Mouse (Mus musculus): ENCODE measurements around the gene Shank2.
A peak's percentile ranks its signal among the peaks of the same experiment; 100 is the strongest.

The Shank2 gene

GRCm38 (mm10) chr7:144030796-144031195, 29.1 kb downstream of the Shank2 start:
- DNase-seq (ENCODE audit: low spot score), result no peak

- no peak for DNase-seq (ENCODE audit: low spot score)
Measured at GRCm38 (mm10) chr7:144031611-144032010, 29.9 kb downstream of the Shank2 start.

GRCm38 (mm10) chr7:144037541-144037940, 35.8 kb downstream of the Shank2 start:
- DNase-seq (ENCODE audit: low spot score), result no peak

GRCm38 (mm10) chr7:144037966-144038669, 36.4 kb downstream of the Shank2 start:
- no peak for DNase-seq (ENCODE audit: low spot score)

GRCm38 (mm10) chr7:144038741-144039140, 37.0 kb downstream of the Shank2 start:
- DNase-seq (ENCODE audit: low spot score), result no peak

- no peak for DNase-seq (ENCODE audit: low spot score)
Measured at GRCm38 (mm10) chr7:144040328-144040727, 38.6 kb downstream of the Shank2 start.

GRCm38 (mm10) chr7:144052076-144052475, 50.3 kb downstream of the Shank2 start:
- no peak for DNase-seq (ENCODE audit: low spot score)

- DNase-seq (ENCODE audit: low spot score), result no peak
Measured at GRCm38 (mm10) chr7:144055188-144055587, 53.5 kb downstream of the Shank2 start.

- no peak for DNase-seq (ENCODE audit: low spot score)
Measured at GRCm38 (mm10) chr7:144055702-144056531, 54.2 kb downstream of the Shank2 start.

- no peak for DNase-seq (ENCODE audit: low spot score)
Measured at GRCm38 (mm10) chr7:144070162-144070949, 68.6 kb downstream of the Shank2 start.

GRCm38 (mm10) chr7:144072219-144072618, 70.5 kb downstream of the Shank2 start:
- no peak for DNase-seq (ENCODE audit: low spot score)

- no peak for DNase-seq (ENCODE audit: low spot score)
Measured at GRCm38 (mm10) chr7:144072856-144073255, 71.1 kb downstream of the Shank2 start.

GRCm38 (mm10) chr7:144074718-144075117, 73.0 kb downstream of the Shank2 start:
- peak; percentile 69 for DNase-seq (ENCODE audit: low spot score)

- no peak for DNase-seq (ENCODE audit: low spot score)
Measured at GRCm38 (mm10) chr7:144078661-144079060, 76.9 kb downstream of the Shank2 start.

GRCm38 (mm10) chr7:144079861-144080260, 78.1 kb downstream of the Shank2 start:
- no peak for DNase-seq (ENCODE audit: low spot score)

GRCm38 (mm10) chr7:144081448-144081847, 79.7 kb downstream of the Shank2 start:
- no peak for DNase-seq (ENCODE audit: low spot score)

GRCm38 (mm10) chr7:144081963-144082362, 80.2 kb downstream of the Shank2 start:
- no peak for DNase-seq (ENCODE audit: low spot score)

GRCm38 (mm10) chr7:144087277-144087676, 85.5 kb downstream of the Shank2 start:
- no peak for DNase-seq (ENCODE audit: low spot score)

- DNase-seq (ENCODE audit: low spot score), result no peak
Measured at GRCm38 (mm10) chr7:144094132-144094531, 92.4 kb downstream of the Shank2 start.

- DNase-seq (ENCODE audit: low spot score), result peak; percentile 30
Measured at GRCm38 (mm10) chr7:144097314-144097713, 95.6 kb downstream of the Shank2 start.

GRCm38 (mm10) chr7:144102222-144102980, 100.7 kb downstream of the Shank2 start:
- no peak for DNase-seq (ENCODE audit: low spot score)

GRCm38 (mm10) chr7:144105952-144106351, 104.2 kb downstream of the Shank2 start:
- DNase-seq (ENCODE audit: low spot score), result no peak
